Mouse (Mus musculus): ENCODE data around the gene Hspa8.
"Not testable (repeated sequence)": the region's sequence is repeated elsewhere in the genome, so short reads cannot be mapped to it uniquely, and the experiment has no call there.

Hspa8 gene

DNA sequence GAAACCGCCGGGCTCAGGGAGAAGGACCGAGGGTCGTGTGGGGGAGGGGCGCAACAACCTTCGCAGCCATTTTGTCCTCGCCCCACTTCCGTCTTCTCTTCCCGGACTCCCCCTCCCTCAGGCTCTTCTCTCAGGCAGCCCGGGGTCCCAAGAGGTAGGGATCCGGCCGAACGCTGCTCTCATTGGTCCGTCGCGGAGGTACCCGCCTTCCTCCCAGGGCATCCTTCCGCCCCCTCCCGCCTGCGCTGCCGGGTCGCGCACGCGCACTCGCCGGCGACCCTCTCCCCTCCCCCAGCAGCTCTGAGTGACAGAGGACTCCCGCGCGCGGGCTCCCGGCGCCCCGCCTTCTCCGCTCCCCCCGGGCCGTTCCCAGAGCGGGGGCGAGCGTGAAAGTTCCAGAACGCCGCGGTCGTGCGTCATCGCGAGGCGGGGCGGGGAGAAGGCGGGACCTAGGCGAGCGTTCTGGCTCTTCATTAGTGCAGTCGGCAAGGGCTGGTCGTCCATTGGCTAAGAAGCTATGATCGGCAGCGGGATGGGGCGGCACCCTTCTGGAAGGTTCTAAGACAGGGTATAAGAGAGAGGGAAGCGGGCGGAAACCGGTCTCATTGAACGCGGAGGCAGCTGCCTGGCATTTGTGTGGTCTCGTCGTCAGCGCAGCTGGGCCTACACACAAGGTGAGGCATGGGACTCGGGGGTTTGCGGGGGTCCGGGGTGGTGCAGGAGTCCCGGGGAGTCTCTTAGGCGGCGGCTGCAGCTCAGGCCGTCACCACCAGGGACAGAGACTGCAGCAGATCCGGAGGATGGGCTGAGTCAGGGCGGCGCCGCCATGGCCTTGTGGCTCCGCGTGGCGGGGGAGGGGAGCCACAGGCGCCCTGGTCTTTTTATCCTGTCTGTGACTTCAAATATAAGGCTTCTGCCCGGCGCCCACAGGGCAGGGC, at the start of gene Hspa8:
Gene Hspa8, plus strand, starts transcription at position 310 of the 938 bp plus-strand sequence.
- DNase-seq, result peak; percentile 100

DNA sequence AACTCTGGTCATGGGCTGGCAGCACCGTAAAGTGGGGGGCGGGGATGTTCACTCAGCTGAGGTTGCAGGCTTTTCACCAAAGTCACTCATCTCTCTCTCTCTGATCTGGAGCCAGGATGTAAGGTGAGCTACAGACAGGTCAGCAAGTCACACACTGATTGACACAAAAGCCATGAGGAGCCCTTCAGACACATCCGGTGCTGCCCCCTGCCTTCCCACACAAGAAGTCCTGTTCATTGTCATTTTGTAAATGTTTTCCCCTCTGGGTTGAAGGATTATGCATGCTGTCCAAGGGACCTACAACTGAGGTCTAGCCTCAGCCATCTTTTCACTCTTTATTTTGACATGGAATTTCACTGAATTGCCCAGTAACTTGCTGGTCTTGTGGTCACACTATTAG, 49.0 kb upstream of the Hspa8 start:
- no peak for DNase-seq

DNA sequence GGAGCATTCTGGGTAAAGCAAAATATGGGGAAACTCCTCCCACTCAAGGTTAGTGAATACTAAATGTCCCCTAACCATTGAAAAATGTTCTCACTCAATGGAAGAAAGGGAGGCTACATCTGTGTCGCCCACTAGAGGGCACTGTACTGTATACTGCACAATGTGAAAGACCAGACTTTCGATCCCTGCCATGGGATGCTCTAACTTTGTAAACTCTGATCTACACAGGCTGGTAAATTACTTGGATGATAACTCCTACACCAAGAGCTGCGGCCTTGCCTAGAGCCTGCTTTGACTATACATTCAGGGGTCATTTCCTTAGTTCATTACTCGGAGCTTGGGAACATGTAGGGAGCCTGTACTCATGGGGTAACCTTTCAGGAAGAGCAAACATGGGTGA, 44.4 kb upstream of the Hspa8 start:
- peak; percentile 67 for DNase-seq

DNA sequence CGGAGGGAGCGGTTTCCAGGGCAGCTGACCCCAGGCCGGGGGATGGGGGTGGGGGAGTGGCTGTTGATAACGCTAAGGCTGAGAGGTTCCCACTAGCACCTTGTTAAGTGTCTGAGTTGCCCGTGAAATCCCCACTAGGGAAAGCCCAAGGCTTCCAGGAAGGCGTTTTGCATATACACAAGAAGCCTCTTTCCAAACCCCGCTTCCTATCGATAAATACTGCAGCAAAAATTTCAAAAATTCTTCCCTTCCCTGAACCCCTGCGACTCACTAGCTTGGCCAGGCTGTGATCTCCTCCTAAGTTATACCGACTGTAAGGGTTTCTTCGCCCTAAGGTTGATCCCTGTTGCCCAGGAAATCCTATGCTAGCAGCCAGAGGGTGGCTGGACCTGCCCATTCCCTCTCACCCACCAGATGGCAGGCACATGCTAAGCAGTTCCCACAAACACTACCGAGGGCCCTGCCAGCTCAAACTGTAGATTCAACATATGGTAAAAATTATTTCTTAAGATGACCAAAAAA, 43.6 kb upstream of the Hspa8 start:
- DNase-seq, result peak; percentile 59

DNA sequence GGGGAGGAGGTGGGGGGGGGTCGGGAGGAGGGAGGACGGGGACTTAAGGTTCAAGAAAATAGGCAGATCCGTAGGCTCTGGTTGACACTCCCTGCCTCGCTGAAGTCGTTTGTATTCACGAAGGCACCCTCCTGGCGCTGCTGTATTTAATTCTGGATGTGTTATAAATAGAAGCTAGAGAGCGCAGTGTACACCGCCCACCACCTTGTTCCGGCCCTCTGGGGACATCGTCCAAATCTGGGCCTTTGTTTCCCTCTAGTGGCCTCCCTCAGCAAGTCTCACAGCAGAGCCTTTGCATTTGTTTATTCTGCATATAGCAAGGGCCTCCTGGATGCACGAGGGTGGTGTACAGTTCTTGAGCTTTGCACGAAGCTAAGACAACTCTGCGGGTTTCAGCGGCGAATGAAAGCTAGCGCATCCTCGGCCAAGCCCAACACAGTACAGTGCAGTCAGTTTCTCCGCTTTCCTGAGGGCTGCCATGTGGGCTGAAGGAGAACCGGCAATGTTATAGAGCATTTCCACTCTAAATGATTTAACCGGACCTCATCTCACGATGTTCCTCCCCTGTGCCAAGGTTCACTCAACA, 43.0 kb upstream of the Hspa8 start:
- peak; percentile 76 for DNase-seq

DNA sequence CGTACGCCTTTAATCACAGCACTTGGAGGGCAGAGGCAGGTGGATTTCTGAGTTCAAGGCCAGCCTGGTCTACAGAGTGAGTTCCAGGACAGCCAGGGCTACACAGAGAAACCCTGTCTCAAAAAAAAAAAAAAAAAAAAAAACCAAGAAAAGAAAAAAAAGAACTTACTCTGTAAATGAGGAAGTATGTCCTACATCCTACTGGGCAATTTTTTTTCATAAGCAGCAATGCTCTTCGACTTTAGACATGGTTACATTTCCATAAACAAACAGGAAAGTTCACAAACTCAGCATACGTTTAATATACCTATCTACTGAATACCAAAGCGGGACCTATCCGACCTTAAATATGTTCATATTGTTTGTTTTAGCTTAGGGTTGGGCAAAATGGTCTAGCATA, 38.4 kb upstream of the Hspa8 start:
- no peak for DNase-seq

DNA sequence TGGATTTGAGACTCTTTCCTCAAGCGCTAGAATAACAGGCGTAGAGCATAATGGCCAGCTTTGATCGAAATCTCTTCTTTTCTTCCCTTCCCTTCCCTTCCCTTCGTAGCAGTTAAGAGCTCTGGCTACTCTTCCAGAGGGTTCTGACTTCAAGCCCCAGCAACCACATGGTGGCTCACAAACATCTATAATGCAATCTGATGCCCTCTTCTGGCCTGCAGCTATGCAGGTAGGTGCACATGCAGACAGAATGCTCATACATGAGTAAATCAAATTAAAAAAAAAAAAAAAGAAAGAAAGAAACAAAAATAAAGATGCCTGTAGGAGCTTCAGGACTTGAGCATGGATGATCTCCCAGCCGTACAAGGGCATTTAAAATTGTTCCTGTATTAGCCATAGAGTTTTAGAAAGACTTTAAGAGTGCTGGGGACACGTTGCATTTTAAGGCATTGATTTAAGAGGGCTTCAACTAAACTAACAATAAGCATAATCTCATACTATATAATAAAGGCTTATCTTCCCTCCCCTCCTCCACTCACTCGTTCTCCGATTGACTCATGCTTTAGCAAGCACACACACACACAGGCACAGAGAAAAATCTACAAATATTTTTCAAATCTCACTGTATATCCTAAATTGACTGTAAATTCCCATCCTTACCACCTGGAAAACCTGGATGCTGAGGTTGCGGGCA, 35.8 kb upstream of the Hspa8 start:
- DNase-seq, result no peak

DNA sequence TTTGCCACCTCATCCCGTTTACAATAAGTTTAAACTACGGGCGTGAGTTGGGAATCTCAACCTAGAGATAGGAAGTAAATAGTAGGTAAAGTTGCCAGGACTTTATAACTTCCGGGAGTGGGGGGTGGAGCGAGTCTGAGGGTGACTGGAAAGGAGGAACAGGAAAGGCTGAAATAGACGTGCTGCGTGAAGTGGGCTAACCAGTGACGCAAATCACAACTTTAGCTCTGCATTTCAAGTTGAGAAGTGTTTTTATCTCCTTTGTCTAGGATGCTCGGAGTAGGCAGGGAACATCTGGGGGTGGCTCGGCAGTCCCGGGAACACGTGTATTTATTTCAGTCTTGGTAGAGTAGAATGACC, 35.2 kb upstream of the Hspa8 start:
- peak; percentile 52 for DNase-seq

DNA sequence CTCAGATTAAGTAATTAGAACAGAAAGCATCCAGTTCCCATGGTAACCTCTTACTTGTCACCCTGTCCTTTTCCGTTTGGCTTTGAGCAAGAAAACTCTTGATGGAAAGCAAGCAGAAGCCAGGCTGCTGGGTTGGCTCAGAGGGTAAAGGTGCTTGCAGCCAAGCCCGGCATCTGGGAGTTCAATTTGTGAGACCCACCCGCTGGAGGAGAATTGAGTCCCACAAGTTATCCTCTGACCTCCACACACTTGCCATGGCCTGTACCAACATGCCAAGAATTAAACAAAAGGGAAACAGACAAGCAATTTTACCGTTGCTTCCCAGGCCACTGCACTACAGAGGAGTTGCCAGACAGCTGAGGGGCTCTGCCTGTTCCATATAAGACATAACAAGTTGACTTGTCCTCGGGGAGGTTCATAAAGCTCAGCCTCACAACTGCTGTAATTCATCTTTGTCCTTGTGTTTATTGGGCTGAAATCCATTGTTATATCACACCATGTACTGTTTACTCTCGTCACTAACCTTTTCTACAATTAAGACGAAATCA, 34.7 kb upstream of the Hspa8 start:
- no peak for DNase-seq

DNA sequence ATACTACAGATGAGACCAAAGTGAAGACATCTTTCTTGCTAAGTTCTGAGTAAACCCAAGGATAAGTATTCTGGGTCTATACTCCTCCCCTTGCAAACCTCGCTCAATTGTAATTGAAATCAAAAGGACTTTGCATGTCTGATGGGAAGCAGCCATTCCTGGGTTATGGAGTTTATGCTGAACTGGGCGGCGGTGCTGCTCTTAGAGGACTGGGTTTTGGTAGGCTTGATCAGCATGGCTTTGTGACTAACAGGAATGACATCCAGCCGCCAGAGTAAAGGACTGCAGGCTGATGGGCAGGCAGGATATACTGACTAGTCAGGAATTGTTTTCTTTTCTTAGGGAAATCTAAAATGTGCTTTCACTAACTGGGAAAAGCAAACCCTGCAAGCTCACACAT, 32.8 kb upstream of the Hspa8 start:
- no peak for DNase-seq

DNA sequence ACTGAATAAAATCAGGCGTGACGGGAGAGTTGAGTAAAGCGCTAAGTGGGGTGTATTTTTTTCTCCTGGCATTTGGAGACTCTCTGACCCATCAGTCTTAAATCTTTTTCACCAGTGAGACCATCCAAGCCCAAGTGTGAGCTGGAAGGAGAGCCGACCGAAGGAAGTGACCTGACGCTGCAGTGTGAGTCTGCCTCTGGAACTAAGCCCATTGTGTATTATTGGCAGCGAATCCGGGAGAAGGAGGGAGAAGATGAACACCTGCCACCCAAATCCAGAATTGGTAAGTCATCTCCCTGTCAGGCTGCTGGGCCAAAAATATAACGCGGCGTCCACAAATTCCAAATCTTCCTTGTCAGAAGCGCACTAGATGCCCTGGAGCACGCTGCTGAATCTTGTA, 28.5 kb upstream of the Hspa8 start:
- no peak for DNase-seq

DNA sequence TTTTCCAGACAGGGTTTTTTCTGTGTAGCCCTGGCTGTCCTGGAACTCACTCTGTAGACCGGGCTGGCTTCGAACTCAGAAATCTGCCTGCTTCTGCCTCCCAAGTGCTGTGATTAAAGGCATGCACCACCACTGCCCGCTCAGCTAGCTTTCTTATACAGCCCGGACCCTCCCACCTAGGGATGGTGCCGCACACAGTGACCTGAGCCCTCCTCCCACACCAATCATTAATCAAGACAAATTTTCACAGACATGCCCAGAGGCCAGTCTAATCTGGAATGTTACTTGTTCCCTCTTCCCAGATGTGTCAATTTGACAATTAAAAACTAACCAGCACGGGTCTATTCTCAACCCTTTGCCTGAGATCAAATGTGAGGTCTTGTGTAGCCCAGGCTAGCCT, 27.6 kb upstream of the Hspa8 start:
- DNase-seq, result not testable (repeated sequence)

DNA sequence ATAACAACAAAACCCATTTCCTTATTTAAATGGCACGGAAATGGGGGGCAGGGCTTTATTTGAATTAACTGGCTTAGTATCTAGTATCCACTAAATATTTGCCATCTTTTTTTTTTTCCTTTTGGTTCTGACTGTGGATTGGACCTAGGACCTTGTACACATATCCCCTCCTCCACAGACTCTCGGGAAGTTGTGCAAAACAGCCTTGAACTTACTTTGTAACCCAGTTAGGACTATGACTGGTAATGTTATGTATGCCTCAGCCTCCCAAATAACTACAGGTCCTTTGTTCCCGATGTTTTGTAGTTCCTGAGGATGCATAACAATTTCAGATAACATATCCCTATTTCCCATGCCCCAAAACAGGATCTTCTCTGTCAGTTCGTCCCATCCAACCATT, 26.9 kb upstream of the Hspa8 start:
- DNase-seq, result no peak

DNA sequence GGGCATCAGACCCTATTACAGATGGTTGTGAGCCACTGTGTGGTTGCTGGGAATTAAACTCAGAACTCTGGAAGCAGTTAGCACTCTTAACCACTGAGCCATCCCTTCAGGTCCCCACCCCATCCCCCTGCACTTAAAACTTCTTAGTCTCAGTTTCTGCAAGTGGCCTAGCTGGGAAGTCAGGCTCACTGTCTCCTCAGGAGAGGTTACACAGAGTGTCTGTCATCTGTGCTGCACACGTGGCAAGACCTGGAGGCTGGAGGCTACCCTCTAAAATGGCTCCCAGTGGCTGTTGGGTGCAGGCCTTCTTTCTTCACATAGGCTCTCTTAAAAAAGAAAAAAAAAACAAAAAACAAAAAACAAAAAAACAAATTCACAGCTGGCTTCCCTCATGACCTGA, 24.7 kb upstream of the Hspa8 start:
- no peak for DNase-seq

DNA sequence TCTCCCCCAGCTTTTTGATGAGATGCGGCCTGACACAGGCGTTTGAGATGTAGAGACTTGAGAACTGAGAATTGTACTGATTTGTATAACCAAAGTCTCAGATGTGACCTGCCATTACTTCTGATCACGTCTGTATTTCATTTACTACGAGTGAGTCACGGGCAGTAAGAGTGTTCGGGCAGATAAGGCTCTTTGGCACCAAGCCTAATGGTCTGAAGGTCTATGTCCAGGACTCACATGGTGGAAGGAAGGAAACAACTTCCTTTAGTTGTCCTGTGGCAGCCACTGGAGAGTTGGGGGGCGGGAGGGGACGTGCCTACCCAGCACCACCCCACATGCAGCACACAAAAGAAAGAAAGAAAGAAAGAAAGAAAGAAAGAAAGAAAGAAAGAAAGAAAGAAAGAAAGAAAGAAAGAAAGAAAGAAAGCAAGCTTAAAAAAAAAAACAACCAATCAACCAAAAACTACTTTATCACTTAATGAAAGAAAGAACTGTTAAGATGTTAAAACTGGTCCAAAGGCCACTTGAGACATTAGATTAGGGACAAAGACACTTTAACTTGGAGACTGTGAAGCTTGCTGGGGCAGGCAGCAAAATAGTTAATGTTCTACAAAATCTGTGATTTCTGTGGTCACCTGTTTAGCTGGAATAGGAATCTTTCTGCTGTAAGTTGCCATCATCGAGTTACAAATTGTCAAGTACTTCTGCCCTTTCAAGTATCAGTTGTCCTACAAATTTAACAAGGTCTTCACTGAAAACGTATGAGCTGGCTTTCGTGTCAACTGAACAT, 24.1 kb upstream of the Hspa8 start:
- DNase-seq, result peak; percentile 70

DNA sequence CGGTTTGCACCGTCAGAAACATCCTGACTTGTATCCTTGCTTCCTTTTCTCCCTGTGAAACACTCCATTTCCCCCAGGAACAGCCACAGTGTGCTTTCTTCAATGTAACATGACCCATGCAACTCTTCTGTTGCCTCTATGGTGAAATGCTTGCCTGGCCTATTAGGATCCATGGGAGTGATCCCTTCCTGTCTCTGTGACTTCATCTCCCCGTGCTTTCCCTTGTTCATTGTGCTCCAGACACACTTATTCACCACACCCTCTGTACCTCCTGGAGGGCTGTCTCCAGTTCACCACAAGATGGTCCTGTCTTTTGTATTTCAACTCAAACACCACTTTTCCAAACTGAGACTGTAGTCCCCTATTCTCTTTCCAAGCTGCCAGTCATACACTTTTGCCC, 20.7 kb upstream of the Hspa8 start:
- DNase-seq, result no peak

DNA sequence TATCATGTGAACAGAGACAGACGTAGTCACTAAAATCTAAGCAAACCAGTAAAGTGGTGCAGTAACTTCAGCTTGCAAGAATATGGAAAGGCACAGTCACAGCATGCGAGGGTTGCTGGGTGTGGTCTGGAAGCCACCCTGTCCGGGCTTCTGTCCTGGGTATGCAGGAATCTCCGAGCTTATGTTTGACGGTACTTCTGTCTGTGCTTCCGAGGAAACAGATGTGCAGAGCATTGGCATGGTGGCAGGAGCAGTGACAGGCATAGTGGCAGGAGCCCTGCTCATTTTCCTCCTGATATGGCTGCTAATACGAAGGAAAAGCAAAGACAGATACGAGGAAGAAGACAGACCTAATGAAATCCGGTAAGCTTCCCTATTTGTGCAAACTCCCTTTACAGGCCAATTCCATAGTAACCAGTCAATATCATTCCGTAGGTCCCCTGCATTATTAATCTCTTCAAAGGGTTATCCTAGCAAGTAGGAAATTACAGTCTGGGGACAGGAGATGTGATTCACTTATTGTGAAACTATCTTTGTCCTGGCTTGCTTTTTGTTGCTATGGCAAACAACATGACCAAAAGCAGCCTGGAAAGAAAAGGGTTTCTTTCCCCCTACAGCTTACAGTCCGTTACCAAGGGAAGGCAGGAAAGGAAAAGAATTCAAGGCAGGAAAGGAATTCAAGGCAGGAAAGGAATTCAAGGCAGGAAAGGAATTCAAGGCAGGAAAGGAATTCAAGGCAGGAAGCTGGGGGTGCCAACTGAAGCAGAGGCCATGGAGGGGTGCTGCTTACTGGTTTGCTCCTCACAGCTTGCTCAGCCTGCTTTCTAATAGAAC, 19.7 kb upstream of the Hspa8 start:
- DNase-seq, result no peak

DNA sequence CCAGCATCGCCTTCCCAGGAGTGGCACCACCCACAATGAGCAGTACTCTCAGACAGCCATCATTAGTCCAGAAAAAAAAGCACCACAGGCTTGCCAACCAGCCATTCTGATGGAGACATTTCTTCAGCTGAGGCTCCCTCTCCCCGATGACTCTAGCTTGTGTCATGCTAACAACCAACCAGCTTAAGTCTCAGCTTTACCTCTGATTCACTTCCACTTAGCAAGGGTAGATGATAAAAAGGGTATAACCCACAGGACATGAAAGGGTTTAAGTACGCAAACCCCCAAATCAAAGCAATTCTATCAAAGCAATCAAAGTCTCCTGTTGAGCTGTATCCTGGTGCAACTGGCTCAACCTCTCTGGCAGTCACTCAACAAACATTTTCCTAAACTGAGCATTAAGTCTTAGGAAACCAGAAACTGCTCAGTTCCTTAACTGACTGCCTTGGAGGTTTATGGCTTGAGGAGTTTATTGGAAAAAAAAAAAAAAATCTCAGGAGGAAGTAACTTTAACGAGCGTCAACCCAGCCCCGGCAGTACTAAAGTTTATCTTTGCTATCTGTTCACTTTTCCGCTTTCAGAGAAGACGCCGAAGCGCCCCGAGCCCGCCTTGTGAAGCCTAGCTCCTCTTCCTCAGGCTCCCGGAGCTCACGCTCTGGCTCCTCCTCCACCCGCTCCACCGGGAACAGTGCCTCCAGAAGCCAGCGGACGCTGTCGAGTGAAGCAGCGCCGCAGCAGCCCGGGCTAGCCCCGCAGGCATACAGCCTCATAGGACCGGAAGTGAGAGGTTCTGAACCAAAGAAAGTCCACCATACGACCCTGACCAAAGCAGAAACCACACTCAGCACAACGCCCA, 18.8 kb upstream of the Hspa8 start:
- DNase-seq, result peak; percentile 74

DNA sequence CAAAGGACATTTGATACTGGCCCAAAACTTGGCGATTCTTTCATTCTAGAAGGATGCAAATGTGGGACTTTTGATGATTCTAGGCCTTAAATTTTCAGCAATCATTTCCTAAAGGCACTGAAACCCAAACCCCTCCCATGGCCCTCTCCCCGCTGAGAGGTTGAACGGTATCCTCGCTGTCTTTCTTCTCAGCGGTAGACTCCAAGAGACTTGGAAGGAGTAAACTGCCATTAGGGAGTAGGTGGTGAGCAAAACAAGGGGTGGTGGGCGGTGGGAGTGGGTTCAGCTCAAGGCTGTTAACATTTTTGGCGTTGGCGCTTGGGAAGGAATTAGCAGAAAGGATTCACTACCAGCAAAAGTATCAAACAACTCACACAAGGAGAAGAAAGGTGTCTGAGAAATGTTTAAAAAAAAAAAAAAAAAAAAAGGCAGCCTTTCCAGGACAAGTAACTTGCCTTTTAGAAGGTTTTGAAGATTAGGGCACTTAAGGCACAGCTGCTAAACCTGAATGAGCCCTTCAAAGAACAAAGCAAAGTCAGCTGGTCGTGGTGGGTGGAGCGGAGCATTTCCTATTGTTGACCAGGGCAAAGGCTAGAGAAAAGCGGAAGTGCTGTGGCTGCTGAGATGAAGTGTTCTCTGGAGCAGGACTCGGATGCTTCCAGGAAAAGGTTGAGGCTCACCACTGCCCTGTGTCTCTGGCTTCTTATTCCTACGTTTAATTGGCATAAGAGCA, 17.0 kb upstream of the Hspa8 start:
- peak; percentile 76 for DNase-seq

Data from lung, postnatal 14 days (tissue).